Comparison of ENCODE assay signal across 15 mouse cellular contexts in genomic region chr14:61950004-61950403, GRCm38 (mm10).
A peak's percentile ranks its signal among the peaks of the same experiment; 100 is the strongest.
DNase-seq lines count a peak whose midpoint lies in the region; ATAC-seq and TF ChIP-seq lines count a peak whose summit lies in the region.
"Had no signal": no experiment of that assay in that cellular context is flagged by ENCODE, and none has a peak within 500 bp of the region (broad histone marks: within the 10 kb centered on the region; RNA-seq: fewer than 3 reads in every experiment).

No protein-coding gene starts in this region.

- TF ChIP-seq RAD21 in MEL (IDR thresholded peaks at IDR 0.05; ENCODE audit: low read depth, low read length) = no peak

- 0 out of 2 replicates have a peak, but pooled peaks cover 8% of the 10 kb centered on the region for H3K4me1 ChIP-seq in lung, embryonic 14.5 days (ENCODE audit: insufficient read depth)
- H3K4me1 ChIP-seq in lung, postnatal 0 days (ENCODE audit: insufficient read depth, low read depth, low read length) = no peaks in the 10 kb centered on the region
- no peaks in the 10 kb centered on the region for H3K4me1 ChIP-seq in MEL (ENCODE audit: control insufficient read depth in 1 of 2, insufficient read depth in 2 of 2, low read length in 2 of 2)
- peaks cover 30% of the 10 kb centered on the region for H3K4me1 ChIP-seq in embryonic facial prominence, embryonic 10.5 days
- peaks cover 18% of the 10 kb centered on the region for H3K4me1 ChIP-seq in limb, embryonic 15.5 days
- peaks cover 1% of the 10 kb centered on the region; the same call in 1 of the 2 replicates for H3K4me1 ChIP-seq in heart, adult 2 months (ENCODE audit: control insufficient read depth, insufficient read depth, low read length)

- H3K4me3 ChIP-seq in lung, embryonic 14.5 days (ENCODE audit: low read depth, low read length) = no peak overlapping the region
- no peak overlapping the region for H3K4me3 ChIP-seq in lung, postnatal 0 days (ENCODE audit: low read depth, low read length)
- H3K4me3 ChIP-seq in MEL (ENCODE audit: control insufficient read depth in 1 of 2, insufficient read depth in 1 of 2, low read depth in 2 of 2, low read length in 2 of 2) = no peak overlapping the region
- H3K4me3 ChIP-seq in embryonic facial prominence, embryonic 10.5 days = no peak overlapping the region
- H3K4me3 ChIP-seq in limb, embryonic 15.5 days = no peak overlapping the region
- no peak overlapping the region for H3K4me3 ChIP-seq in heart, adult 2 months
- H3K4me3 ChIP-seq: erythroblast, embryonic 14.5 days; hindbrain, embryonic 12.5 days; midbrain, embryonic 13.5 days had no signal

- TF ChIP-seq CTCF in lung, embryonic 14.5 days (IDR thresholded peaks at IDR 0.05; ENCODE audit: low read depth) = no peak
- no peak for TF ChIP-seq CTCF in lung, postnatal 0 days (IDR thresholded peaks at IDR 0.05)
- TF ChIP-seq CTCF in MEL (IDR thresholded peaks at IDR 0.05 in 2 of 3, conservative IDR thresholded peaks at IDR 0.05 in 1 of 3; ENCODE audit: control insufficient read depth in 1 of 3, insufficient read depth in 1 of 3, low read depth in 2 of 3, low read length in 3 of 3, poor library complexity in 1 of 3, severe bottlenecking in 1 of 3) = no peak
- TF ChIP-seq CTCF in heart, adult 2 months (IDR thresholded peaks at IDR 0.05) = no peak

- H3K9ac ChIP-seq in lung, embryonic 14.5 days = no peak overlapping the region
- no peak overlapping the region for H3K9ac ChIP-seq in lung, postnatal 0 days (replicated peaks; ENCODE audit: low read depth)
- no peak overlapping the region for H3K9ac ChIP-seq in MEL (ENCODE audit: control insufficient read depth, low read depth, low read length, poor library complexity, severe bottlenecking)
- H3K9ac ChIP-seq in limb, embryonic 15.5 days = no peak overlapping the region
- no peak overlapping the region for H3K9ac ChIP-seq in heart, adult 2 months (ENCODE audit: low read depth, low read length)
- H3K9ac ChIP-seq: hindbrain, embryonic 12.5 days; midbrain, embryonic 13.5 days had no signal

- peak overlapping the region; percentile 61 for H3K27ac ChIP-seq in lung, embryonic 14.5 days (ENCODE audit: low read depth)
- no peak overlapping the region for H3K27ac ChIP-seq in lung, postnatal 0 days (ENCODE audit: low read length)
- H3K27ac ChIP-seq in MEL (ENCODE audit: control insufficient read depth, low read depth, low read length) = no peak overlapping the region
- peak overlapping the region; percentile 40; the same call in 1 of the 2 replicates for H3K27ac ChIP-seq in embryonic facial prominence, embryonic 10.5 days (replicated peaks)
- peak overlapping the region; percentile 14; the same call in 1 of the 2 replicates for H3K27ac ChIP-seq in limb, embryonic 15.5 days
- no peak overlapping the region for H3K27ac ChIP-seq in heart, adult 2 months
- H3K27ac ChIP-seq: hindbrain, embryonic 12.5 days; midbrain, embryonic 13.5 days had no signal

- no peak overlapping the region for H3K4me2 ChIP-seq in lung, embryonic 14.5 days
- H3K4me2 ChIP-seq in lung, postnatal 0 days (replicated peaks; ENCODE audit: low read depth, low read length) = no peak overlapping the region
- H3K4me2 ChIP-seq in limb, embryonic 15.5 days = no peak overlapping the region
- H3K4me2 ChIP-seq: heart, embryonic 11.5 days; hindbrain, embryonic 12.5 days; midbrain, embryonic 13.5 days had no signal

- no peaks in the 10 kb centered on the region for H3K79me2 ChIP-seq in MEL (ENCODE audit: control insufficient read depth, insufficient read depth, low read length, poor library complexity)
- no peaks in the 10 kb centered on the region for H3K79me2 ChIP-seq in heart, adult 2 months (replicated peaks; ENCODE audit: control insufficient read depth, insufficient read depth, low read length)

- peak; percentile 70 for DNase-seq in lung, embryonic 14.5 days
- DNase-seq in lung, postnatal 0 days (ENCODE audit: low spot score) = no peak
- no peak for DNase-seq in MEL (ENCODE audit: low read depth, low spot score)
- DNase-seq in embryonic facial prominence, embryonic 10.5 days (ENCODE audit: low spot score) = no peak
- DNase-seq in cerebellum, adult 18-20 months = no peak
- DNase-seq in heart, adult 2 months = no peak
- DNase-seq in cerebellum, adult 11 months = no peak
- DNase-seq: gastrocnemius, postnatal 25 days; kidney, adult 8-10 months had no signal

- no peaks in the 10 kb centered on the region for H3K9me3 ChIP-seq in lung, embryonic 14.5 days (ENCODE audit: low read depth, low read length)
- no peaks in the 10 kb centered on the region for H3K9me3 ChIP-seq in lung, postnatal 0 days (ENCODE audit: low read length)
- H3K9me3 ChIP-seq in MEL (replicated peaks; ENCODE audit: insufficient read depth, low read length) = no peaks in the 10 kb centered on the region
- H3K9me3 ChIP-seq in embryonic facial prominence, embryonic 10.5 days = no peaks in the 10 kb centered on the region
- no peaks in the 10 kb centered on the region for H3K9me3 ChIP-seq in limb, embryonic 15.5 days
- H3K9me3 ChIP-seq: hindbrain, embryonic 12.5 days; midbrain, embryonic 13.5 days had no signal

- no peak for TF ChIP-seq EP300 in lung, postnatal 0 days (IDR thresholded peaks at IDR 0.05)
- no peak for TF ChIP-seq EP300 in MEL (IDR thresholded peaks at IDR 0.05; ENCODE audit: low read depth in 1 of 2, low read length in 2 of 2)
- no peak for TF ChIP-seq EP300 in heart, adult 2 months (IDR thresholded peaks at IDR 0.05; ENCODE audit: insufficient read depth, low read depth, low read length)

- H3K36me3 ChIP-seq in lung, embryonic 14.5 days (ENCODE audit: insufficient read depth) = no peaks in the 10 kb centered on the region
- no peaks in the 10 kb centered on the region for H3K36me3 ChIP-seq in lung, postnatal 0 days (ENCODE audit: insufficient read depth, low read length)
- H3K36me3 ChIP-seq in MEL (ENCODE audit: control insufficient read depth in 1 of 2, insufficient read depth in 2 of 2, low read length in 2 of 2) = no peaks in the 10 kb centered on the region
- H3K36me3 ChIP-seq in embryonic facial prominence, embryonic 10.5 days (replicated peaks) = no peaks in the 10 kb centered on the region
- H3K36me3 ChIP-seq in limb, embryonic 15.5 days = no peaks in the 10 kb centered on the region
- no peaks in the 10 kb centered on the region for H3K36me3 ChIP-seq in heart, adult 2 months (ENCODE audit: control insufficient read depth, insufficient read depth, low read length)
- H3K36me3 ChIP-seq: hindbrain, embryonic 12.5 days; midbrain, embryonic 13.5 days had no signal

- 32% methylated on average over 3 of the region's 3 CpGs for WGBS in lung, embryonic 14.5 days
- 24% methylated on average over 3 of the region's 3 CpGs for WGBS in lung, postnatal 0 days
- WGBS in embryonic facial prominence, embryonic 10.5 days = 60% methylated on average over 3 of the region's 3 CpGs
- WGBS in limb, embryonic 15.5 days = 24% methylated on average over 3 of the region's 3 CpGs
- 44% methylated on average over 3 of the region's 3 CpGs for WGBS in heart, adult 2 months

- ATAC-seq in lung, embryonic 14.5 days (ENCODE audit: insufficient read depth) = peak; percentile 62; the same call in 1 of the 2 replicates
- ATAC-seq in lung, postnatal 0 days = no peak
- ATAC-seq in limb, embryonic 15.5 days (ENCODE audit: insufficient number of reproducible peaks, low FRiP score, low TSS enrichment, low read depth) = no peak
- ATAC-seq: midbrain, embryonic 13.5 days had no signal

- no peaks in the 10 kb centered on the region for H3K27me3 ChIP-seq in lung, embryonic 14.5 days (ENCODE audit: insufficient read depth, low read length)
- no peaks in the 10 kb centered on the region for H3K27me3 ChIP-seq in lung, postnatal 0 days (replicated peaks; ENCODE audit: insufficient read depth, low read length)
- H3K27me3 ChIP-seq in MEL (ENCODE audit: control insufficient read depth in 1 of 2, insufficient read depth in 2 of 2, low read length in 2 of 2) = no peaks in the 10 kb centered on the region; a peak in 2 of 4 replicates
- no peaks in the 10 kb centered on the region for H3K27me3 ChIP-seq in embryonic facial prominence, embryonic 10.5 days (replicated peaks; ENCODE audit: low read depth, poor library complexity, severe bottlenecking)
- H3K27me3 ChIP-seq in limb, embryonic 15.5 days = no peaks in the 10 kb centered on the region
- H3K27me3 ChIP-seq in heart, adult 2 months (ENCODE audit: control insufficient read depth, insufficient read depth, low read length) = no peaks in the 10 kb centered on the region
- H3K27me3 ChIP-seq: CH12.LX; hindbrain, embryonic 12.5 days; midbrain, embryonic 13.5 days had no signal

- intact Hi-C loops in heart, adult 2 months (cut with DNase I) = no loop called here

- no peak for TF ChIP-seq POLR2A in MEL (IDR thresholded peaks at IDR 0.05; ENCODE audit: control insufficient read depth in 1 of 2, insufficient read depth in 1 of 2, low read depth in 1 of 2, low read length in 2 of 2, poor library complexity in 1 of 2)
- TF ChIP-seq POLR2A in heart, adult 2 months (IDR thresholded peaks at IDR 0.05; ENCODE audit: insufficient read depth, low read depth, low read length) = no peak

TF ChIP-seq in MEL, 35 proteins besides CTCF, POLR2A, EP300 and RAD21:
- TF ChIP-seq MEF2A (IDR thresholded peaks at IDR 0.05; ENCODE audit: extremely low read depth, insufficient replicate concordance, low read depth, low read length, poor library complexity, severe bottlenecking) = no peak
- 0 out of 2 replicates have a peak, but pooled peaks have one; percentile 13 for TF ChIP-seq ZNF384 (IDR thresholded peaks at IDR 0.05; ENCODE audit: low read depth, low read length)

Comparison
In these comparisons a context has a peak if more than half of its experiments do, and no peak if none do; other contexts are left out.
1. H3K27ac ChIP-seq: peak in lung, embryonic 14.5 days (single experiment), embryonic facial prominence, embryonic 10.5 days (single experiment) and limb, embryonic 15.5 days (single experiment); none in lung, postnatal 0 days (single experiment), MEL (single experiment) and heart, adult 2 months (single experiment).